Mouse (Mus musculus): ENCODE data around the gene Ykt6. TPM values are rescaled to one million over a fixed set of nuclear protein-coding genes. Genes with fewer than 3 reads are reported as not detected.
"Not testable (repeated sequence)": the region's sequence is repeated elsewhere in the genome, so short reads cannot be mapped to it uniquely, and the experiment has no call there.

Ykt6 gene
- polyA plus RNA-seq, 1 experiment from 2014 or later, result 108 TPM

DNA sequence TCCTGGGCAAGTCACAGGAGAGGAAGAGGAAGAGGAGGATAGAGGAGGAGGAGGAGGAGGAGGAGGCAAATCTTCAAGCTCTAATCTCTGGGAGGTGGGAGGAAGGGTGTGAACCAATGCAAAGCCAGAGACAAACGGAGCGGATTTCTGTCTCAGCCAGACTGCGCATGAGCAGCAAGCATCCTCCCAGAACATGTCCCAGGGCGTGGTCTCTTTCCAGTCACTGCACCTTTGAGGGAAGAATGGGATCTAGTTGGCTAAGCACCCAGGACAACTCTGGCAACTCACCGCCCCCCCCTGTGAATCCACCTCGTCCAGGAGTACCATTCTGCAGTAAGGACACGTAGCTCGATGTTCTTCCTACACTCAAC is 39.3 kb upstream of the Ykt6 start:
- Histone ChIP-seq H3K4me3 (ENCODE audit: low read depth, low read length) (no peak overlapping the region), H3K36me3 (ENCODE audit: control insufficient read depth, insufficient read depth, low read length) (no peaks in the 10 kb centered on the region)

DNA sequence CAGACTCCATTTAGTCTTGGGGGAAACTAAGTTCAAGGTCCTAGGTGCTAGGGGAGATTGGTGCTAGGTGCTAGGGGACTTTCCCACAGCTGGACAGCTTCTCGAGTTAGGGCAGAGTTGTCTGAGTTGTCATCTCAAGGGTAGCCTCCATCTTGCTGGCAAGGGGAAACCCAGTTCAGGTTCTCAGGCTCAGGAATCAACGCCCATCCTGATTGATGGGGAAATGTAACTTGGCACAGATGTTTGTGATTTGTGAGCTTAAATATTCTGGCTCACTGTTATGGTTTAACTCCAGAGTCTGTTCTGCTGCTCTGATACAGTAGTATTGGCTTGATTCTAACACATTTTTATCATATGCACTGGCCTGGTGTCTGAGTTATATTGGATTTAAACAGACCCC is 37.4 kb upstream of the Ykt6 start:
- Histone ChIP-seq H3K4me1 (ENCODE audit: control insufficient read depth, insufficient read depth, low read length) (no peaks in the 10 kb centered on the region), H3K4me3 (ENCODE audit: low read depth, low read length) (no peak overlapping the region), H3K9me3 (replicated peaks; ENCODE audit: control insufficient read depth, low read length, poor library complexity, severe bottlenecking) (no peaks in the 10 kb centered on the region), H3K9ac (ENCODE audit: low read depth, low read length) (no peak overlapping the region), H3K36me3 (ENCODE audit: control insufficient read depth, insufficient read depth, low read length) (no peaks in the 10 kb centered on the region), H3K27me3 (ENCODE audit: control insufficient read depth, insufficient read depth, low read depth, low read length) (no peaks in the 10 kb centered on the region), H3K4me2 (ENCODE audit: low read length) (no peak overlapping the region), H3K27ac (ENCODE audit: low read length) (no peak overlapping the region)
- ATAC-seq, result no peak
- 85% methylated on average over 2 of the region's 2 CpGs for WGBS

More for the DNA sequence above, 39.3 kb upstream of the Ykt6 start:
- H3K9ac ChIP-seq (ENCODE audit: low read depth, low read length), result no peak overlapping the region
- WGBS, result 75% methylated on average over 8 of the region's 8 CpGs
- no peaks in the 10 kb centered on the region for H3K4me1 ChIP-seq (ENCODE audit: control insufficient read depth, insufficient read depth, low read length)
- no peak overlapping the region for H3K4me2 ChIP-seq (ENCODE audit: low read length)
- H3K27ac ChIP-seq (ENCODE audit: low read length), result no peak overlapping the region
- H3K27me3 ChIP-seq (ENCODE audit: control insufficient read depth, insufficient read depth, low read depth, low read length), result no peaks in the 10 kb centered on the region
- H3K9me3 ChIP-seq (replicated peaks; ENCODE audit: control insufficient read depth, low read length, poor library complexity, severe bottlenecking), result no peaks in the 10 kb centered on the region
- ATAC-seq, result no peak

DNA sequence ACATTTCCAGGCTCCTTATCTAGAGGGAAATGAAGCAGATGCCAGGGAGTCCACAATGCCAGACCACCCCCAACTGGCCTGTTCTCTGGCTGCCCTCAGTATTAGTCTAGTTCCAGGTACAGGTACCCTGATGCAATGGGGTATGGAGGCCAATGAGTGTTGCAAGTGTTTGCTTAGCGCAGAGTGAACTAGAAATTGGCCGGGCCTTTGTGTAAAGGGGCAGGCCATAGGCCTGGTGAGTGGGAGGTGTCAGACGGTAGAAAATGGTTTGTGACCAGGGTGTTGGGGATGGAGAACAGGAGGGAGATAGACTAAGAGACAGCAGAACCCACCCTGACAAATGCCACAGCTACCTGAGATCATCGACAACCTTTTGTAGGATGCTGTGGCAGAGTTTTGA is 35.9 kb upstream of the Ykt6 start:
- no peak overlapping the region for H3K4me3 ChIP-seq (ENCODE audit: low read depth, low read length)
- H3K27me3 ChIP-seq (ENCODE audit: control insufficient read depth, insufficient read depth, low read depth, low read length), result no peaks in the 10 kb centered on the region
- H3K4me1 ChIP-seq (ENCODE audit: control insufficient read depth, insufficient read depth, low read length), result no peaks in the 10 kb centered on the region
- H3K9me3 ChIP-seq (replicated peaks; ENCODE audit: control insufficient read depth, low read length, poor library complexity, severe bottlenecking), result no peaks in the 10 kb centered on the region
- H3K9ac ChIP-seq (ENCODE audit: low read depth, low read length), result no peak overlapping the region
- WGBS, result 99% methylated on average over 4 of the region's 4 CpGs
- H3K36me3 ChIP-seq (ENCODE audit: control insufficient read depth, insufficient read depth, low read length), result no peaks in the 10 kb centered on the region
- H3K4me2 ChIP-seq (ENCODE audit: low read length), result no peak overlapping the region
- H3K27ac ChIP-seq (ENCODE audit: low read length), result no peak overlapping the region
- ATAC-seq, result no peak

DNA sequence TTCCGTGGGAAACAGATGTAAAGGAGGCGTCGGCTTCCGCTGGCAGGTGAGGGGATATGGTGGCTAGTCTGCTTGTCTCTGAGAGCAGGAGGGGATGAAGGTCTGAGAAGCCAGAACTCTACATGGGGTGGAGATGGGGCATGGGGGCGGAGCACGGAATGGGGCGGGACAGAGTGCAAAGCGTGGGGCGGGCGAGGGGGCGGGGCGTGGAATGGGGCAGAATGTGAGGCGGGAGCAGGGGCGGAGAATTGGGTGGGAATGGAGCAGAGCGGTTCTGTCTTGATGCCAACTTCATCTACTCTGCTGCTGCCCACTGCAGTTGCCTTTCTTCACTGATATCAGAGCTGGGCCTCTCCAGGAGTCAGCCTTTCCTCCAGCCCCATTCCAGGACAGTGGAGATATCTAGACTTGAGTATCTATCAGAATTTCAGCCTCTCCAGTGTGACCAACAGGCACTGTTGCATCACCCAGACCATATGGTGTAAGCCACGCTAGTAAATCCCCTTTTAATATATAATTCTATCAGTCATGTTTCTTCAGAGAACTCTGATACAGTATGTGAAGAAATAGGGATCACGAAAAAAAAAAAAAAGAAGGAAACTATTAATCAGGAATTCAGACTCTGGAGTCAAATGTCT is 35.1 kb upstream of the Ykt6 start:
- no peak overlapping the region for H3K27ac ChIP-seq (ENCODE audit: low read length)
- WGBS, result 53% methylated on average over 8 of the region's 17 CpGs
- H3K27me3 ChIP-seq (ENCODE audit: control insufficient read depth, insufficient read depth, low read depth, low read length), result no peaks in the 10 kb centered on the region
- no peak overlapping the region for H3K4me3 ChIP-seq (ENCODE audit: low read depth, low read length)
- H3K36me3 ChIP-seq (ENCODE audit: control insufficient read depth, insufficient read depth, low read length), result no peaks in the 10 kb centered on the region
- no peak overlapping the region for H3K4me2 ChIP-seq (ENCODE audit: low read length)
- no peaks in the 10 kb centered on the region for H3K4me1 ChIP-seq (ENCODE audit: control insufficient read depth, insufficient read depth, low read length)
- no peaks in the 10 kb centered on the region for H3K9me3 ChIP-seq (replicated peaks; ENCODE audit: control insufficient read depth, low read length, poor library complexity, severe bottlenecking)
- no peak overlapping the region for H3K9ac ChIP-seq (ENCODE audit: low read depth, low read length)
- ATAC-seq, result no peak

DNA sequence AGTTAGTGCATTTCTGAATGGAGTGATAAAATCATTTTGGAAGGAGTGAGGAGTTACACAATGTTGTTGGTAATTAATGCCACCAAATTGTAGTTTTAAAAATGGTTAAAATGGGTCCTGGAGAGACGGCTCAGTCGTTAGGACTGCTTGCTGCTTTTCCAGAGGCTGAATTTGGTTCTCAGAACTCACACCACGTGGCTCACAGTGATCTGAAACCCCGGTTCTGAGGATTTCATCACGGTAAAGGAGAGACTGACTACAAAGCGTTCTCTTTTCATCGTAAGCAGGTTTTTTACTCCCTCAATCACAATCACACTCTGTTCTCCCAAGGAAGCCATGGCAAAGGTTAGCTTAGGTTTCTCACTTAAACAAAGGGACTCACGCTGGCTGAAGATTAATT is 30.8 kb upstream of the Ykt6 start:
- Histone ChIP-seq H3K27me3 (ENCODE audit: control insufficient read depth, insufficient read depth, low read depth, low read length) (no peaks in the 10 kb centered on the region), H3K27ac (ENCODE audit: low read length) (no peak overlapping the region), H3K9ac (ENCODE audit: low read depth, low read length) (no peak overlapping the region), H3K4me2 (ENCODE audit: low read length) (no peak overlapping the region), H3K4me1 (ENCODE audit: control insufficient read depth, insufficient read depth, low read length) (no peaks in the 10 kb centered on the region), H3K36me3 (ENCODE audit: control insufficient read depth, insufficient read depth, low read length) (no peaks in the 10 kb centered on the region), H3K4me3 (ENCODE audit: low read depth, low read length) (no peak overlapping the region), H3K9me3 (replicated peaks; ENCODE audit: control insufficient read depth, low read length, poor library complexity, severe bottlenecking) (no peaks in the 10 kb centered on the region)
- no peak for ATAC-seq
- WGBS, result 56% methylated on average over 8 of the region's 8 CpGs

DNA sequence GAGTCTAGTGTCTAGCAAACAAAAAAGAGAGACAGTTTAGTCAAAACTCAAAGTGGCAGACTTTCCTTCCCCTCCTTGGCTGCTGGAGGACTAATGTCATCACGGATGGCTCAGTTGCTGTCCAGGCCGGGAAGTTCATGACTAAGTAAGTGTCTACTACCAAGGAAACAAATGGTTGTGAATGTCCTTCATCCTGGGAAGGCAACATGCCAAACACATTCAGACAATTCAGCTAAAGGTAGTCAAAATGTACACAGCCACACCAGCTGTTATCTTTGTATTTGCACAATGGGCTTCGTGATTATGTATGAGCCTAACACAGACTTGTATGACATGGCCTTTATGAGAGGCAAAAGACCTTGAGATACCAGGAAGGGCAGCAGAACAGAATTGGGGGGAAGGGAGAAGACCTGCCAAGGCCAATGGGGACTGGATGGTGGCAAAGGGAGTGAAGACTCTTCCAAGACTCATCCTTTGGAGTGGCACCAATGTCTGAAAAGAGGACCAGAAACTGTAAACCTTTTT is 28.7 kb upstream of the Ykt6 start:
- 83% methylated on average over 3 of the region's 3 CpGs for WGBS
- Histone ChIP-seq H3K4me3 (ENCODE audit: low read depth, low read length) (no peak overlapping the region), H3K9ac (ENCODE audit: low read depth, low read length) (no peak overlapping the region), H3K27ac (ENCODE audit: low read length) (no peak overlapping the region), H3K4me2 (ENCODE audit: low read length) (no peak overlapping the region), H3K9me3 (replicated peaks; ENCODE audit: control insufficient read depth, low read length, poor library complexity, severe bottlenecking) (no peaks in the 10 kb centered on the region), H3K27me3 (ENCODE audit: control insufficient read depth, insufficient read depth, low read depth, low read length) (no peaks in the 10 kb centered on the region), H3K36me3 (ENCODE audit: control insufficient read depth, insufficient read depth, low read length) (no peaks in the 10 kb centered on the region), H3K4me1 (ENCODE audit: control insufficient read depth, insufficient read depth, low read length) (no peaks in the 10 kb centered on the region)
- no peak for ATAC-seq

DNA sequence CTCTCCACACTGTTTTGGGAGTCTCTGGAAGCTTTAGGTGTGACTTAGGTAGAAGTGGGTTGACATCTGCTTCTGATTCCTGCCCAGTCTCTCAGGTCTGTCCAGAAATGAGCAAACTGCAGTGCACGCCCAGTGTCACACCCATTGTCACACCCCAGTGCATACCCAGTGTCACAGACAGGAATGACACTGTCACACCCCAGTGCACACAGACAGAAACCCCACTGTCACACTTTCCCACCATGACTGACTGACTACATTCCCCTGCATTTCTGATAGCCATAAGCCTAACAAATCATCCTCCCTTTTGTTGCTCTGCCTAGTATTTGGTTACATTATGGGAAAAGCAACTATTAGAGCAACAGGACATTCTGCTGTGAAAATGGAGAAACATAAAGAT is 24.9 kb upstream of the Ykt6 start:
- Histone ChIP-seq H3K27me3 (ENCODE audit: control insufficient read depth, insufficient read depth, low read depth, low read length) (no peaks in the 10 kb centered on the region), H3K9me3 (replicated peaks; ENCODE audit: control insufficient read depth, low read length, poor library complexity, severe bottlenecking) (no peaks in the 10 kb centered on the region), H3K9ac (ENCODE audit: low read depth, low read length) (no peak overlapping the region), H3K4me2 (ENCODE audit: low read length) (no peak overlapping the region), H3K27ac (ENCODE audit: low read length) (no peak overlapping the region), H3K4me1 (ENCODE audit: control insufficient read depth, insufficient read depth, low read length) (no peaks in the 10 kb centered on the region), H3K4me3 (ENCODE audit: low read depth, low read length) (no peak overlapping the region), H3K36me3 (ENCODE audit: control insufficient read depth, insufficient read depth, low read length) (no peaks in the 10 kb centered on the region)
- WGBS, result 60% methylated on average over 1 of the region's 1 CpGs
- no peak for ATAC-seq

DNA sequence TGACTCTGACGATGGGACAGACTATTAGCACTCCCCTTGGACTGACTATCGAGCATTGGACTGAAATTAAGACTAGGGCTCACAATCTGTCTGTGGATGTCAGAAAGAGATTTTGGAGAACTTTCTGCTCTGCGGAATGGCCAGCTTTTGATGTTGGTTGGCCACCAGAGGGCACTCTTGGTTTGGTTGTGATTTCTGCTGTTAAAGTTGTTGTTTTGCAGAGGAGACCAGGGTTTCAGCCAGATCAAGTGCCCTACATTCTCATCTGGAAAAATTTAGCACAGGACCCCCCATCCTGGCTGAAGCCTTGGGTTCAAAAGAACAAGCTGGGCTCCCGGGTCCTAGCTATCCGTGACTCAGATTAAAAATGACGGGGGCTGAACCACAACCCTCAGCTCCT is 23.5 kb upstream of the Ykt6 start:
- not testable (repeated sequence) for H3K9ac ChIP-seq (ENCODE audit: low read depth, low read length); H3K27me3 ChIP-seq (ENCODE audit: control insufficient read depth, insufficient read depth, low read depth, low read length); H3K4me1 ChIP-seq (ENCODE audit: control insufficient read depth, insufficient read depth, low read length); H3K36me3 ChIP-seq (ENCODE audit: control insufficient read depth, insufficient read depth, low read length); H3K9me3 ChIP-seq (replicated peaks; ENCODE audit: control insufficient read depth, low read length, poor library complexity, severe bottlenecking); H3K4me2 ChIP-seq (ENCODE audit: low read length); H3K27ac ChIP-seq (ENCODE audit: low read length); ATAC-seq; H3K4me3 ChIP-seq (ENCODE audit: low read depth, low read length)
- WGBS, result 88% methylated on average over 6 of the region's 6 CpGs

DNA sequence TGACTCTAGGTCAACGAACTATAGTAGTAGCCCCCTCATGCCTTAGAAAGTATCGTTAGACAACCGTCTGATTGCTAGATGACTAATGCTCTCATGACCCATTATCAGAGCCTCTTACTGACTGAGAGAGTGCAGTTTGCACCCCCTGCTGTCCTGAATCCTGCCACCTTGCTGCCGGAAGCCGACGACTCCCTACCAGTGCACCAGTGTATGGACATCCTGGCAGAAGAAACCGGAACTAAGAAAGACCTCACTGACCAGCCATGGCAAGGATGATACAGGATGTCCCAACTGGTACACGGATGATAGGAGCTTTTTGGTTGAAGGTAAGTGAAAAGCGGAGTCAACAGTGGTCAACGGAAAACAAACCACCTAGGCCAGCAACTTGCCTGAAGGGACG is 21.0 kb upstream of the Ykt6 start:
- ATAC-seq; H3K27me3 ChIP-seq (ENCODE audit: control insufficient read depth, insufficient read depth, low read depth, low read length); H3K9ac ChIP-seq (ENCODE audit: low read depth, low read length); H3K4me3 ChIP-seq (ENCODE audit: low read depth, low read length); H3K27ac ChIP-seq (ENCODE audit: low read length); H3K4me2 ChIP-seq (ENCODE audit: low read length); H3K36me3 ChIP-seq (ENCODE audit: control insufficient read depth, insufficient read depth, low read length); H3K4me1 ChIP-seq (ENCODE audit: control insufficient read depth, insufficient read depth, low read length); H3K9me3 ChIP-seq (replicated peaks; ENCODE audit: control insufficient read depth, low read length, poor library complexity, severe bottlenecking): not testable (repeated sequence)
- 96% methylated on average over 11 of the region's 11 CpGs for WGBS

All from midbrain, embryonic 16.5 days (tissue).